Mouse (Mus musculus): ENCODE measurements around the gene Slc7a15.

The Slc7a15 gene

DNA sequence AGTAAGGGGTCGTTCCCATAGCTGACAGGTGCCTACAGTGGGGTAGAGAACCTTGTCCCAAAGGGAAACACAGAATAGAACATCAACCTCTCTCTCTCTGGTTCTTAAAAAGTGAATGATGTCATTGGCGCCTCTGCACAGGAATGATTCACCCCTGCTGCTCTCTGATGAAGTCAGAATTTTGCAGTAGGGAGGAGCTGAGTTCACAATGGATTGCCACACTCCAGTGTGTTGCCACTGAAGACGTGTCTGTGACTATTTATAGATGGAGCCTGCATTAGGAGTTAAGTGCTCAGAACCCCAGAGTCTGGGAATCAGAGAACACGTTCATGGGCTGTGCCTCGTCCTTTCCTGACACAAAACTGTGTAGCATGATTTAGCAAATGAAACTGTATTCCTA is 89.2 kb downstream of the Slc7a15 start:
- in situ Hi-C loops (cut with MboI, MseI): no loop called here

DNA sequence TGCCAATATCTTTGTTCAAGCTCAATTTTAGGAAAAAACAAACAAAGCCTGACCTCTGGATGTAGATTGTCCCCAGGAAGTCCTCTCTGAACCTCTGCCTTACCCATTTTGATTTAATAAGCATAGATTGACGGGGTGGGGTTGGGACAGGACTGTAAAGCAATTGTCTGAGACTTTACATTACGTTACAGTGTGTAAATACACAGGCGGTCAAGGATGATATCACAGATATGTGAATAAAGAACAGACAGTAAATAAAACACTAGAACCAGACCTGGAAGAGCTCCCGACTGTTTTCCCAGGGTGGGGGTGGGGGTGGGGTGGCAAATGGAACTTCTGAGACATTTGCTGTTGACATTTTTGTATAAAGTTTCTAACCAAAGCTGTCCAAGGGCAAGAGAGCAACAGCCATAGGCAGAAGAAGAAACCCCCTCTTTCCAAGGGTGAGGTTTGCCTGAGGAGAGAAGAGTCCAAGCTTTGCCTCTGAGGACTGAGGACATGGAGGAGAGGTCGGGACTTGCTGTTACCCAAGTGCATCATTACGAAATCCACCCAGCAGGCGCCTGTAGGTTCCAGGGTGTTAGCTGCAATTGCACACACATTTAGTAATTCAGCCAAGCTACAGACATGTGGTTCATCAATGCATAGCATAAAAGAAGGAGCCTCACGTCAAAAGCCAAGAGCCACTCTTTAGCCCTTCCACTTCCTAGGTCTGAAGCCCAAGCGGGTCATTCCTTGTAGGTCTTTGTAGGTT is 91.7 kb downstream of the Slc7a15 start:
- in situ Hi-C loops (cut with MboI, MseI): no loop called here

DNA sequence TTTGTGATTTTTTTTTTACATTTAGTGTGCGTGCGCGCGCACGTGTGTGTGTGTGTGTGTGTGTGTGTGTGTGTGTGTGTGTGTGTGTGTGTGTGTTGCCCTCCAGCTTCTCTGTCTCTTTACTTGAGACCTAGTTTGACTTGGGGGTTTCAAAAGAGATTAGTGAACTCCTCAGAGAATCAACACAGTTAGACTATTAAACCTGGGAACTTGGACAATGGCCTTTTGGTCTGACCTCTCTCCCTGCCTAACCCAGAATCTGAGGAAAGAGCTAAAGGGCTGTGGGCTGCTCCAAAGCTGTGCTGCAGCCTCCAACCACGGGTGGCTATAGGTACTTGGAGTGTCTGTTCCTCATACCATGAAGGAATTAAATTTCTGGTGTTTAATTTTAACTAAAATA is 94.7 kb downstream of the Slc7a15 start:
- in situ Hi-C loops (cut with MboI, MseI): loop anchor here (5.0 kb wide), 1 partner anchor 182 kb away; no protein-coding TSS in a partner anchor

DNA sequence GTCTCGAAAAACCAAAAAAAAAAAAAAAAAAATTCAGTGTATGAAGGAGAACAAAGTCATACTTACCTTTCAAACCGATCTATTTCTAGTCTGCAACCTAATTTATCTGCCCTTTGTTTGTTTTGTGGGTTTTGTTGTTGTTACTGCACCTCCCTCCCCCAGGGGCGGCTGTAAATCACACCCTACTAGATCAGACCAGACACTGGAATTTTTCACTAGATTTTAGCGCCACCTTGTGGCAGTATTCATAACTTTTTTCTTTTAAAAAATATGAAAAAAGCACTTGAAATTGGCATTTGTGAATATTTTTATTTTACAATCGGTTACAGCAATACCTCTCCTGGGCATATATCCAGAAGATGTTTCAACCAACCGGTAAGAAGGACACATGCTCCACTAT is 96.3 kb downstream of the Slc7a15 start:
- in situ Hi-C loops (cut with MboI, MseI): loop anchor here (5.0 kb wide), 1 partner anchor 180 kb away; no protein-coding TSS in a partner anchor

DNA sequence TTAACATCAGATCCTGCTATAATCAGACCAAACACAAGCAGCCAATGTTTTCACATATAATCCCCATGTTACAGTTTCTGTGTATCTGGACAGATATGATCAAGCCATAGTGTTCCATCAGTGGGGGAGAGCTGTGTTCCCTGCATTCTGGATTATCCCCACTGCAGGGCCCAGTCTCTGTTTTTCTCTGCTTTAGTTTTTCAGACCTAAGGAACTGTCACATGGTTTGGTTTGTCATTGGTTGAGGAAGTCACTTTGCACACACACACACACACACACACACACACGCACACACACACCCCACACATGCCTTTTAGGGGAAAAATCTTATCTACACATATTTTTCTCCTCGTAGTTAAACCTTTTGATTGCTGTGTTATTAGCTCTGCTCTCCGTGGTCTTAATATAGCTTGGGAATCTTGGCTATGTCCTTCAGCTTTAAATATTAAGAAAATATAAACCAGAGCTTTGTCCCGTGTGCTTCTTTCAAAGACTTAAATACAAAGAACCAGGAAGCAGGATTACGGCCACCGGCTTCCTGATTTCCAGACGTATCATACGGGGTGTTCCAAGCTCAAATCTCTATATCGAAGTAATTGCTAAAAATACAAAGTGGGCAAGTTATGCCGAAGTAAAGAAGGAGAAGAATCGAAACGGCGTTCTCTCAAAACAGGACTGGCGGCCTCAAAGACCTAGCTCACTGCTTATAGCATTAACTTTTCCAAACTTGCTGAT is 97.1 kb downstream of the Slc7a15 start:
- in situ Hi-C loops (cut with MboI, MseI): loop anchor here (5.0 kb wide), 1 partner anchor 179 kb away; no protein-coding TSS in a partner anchor

DNA sequence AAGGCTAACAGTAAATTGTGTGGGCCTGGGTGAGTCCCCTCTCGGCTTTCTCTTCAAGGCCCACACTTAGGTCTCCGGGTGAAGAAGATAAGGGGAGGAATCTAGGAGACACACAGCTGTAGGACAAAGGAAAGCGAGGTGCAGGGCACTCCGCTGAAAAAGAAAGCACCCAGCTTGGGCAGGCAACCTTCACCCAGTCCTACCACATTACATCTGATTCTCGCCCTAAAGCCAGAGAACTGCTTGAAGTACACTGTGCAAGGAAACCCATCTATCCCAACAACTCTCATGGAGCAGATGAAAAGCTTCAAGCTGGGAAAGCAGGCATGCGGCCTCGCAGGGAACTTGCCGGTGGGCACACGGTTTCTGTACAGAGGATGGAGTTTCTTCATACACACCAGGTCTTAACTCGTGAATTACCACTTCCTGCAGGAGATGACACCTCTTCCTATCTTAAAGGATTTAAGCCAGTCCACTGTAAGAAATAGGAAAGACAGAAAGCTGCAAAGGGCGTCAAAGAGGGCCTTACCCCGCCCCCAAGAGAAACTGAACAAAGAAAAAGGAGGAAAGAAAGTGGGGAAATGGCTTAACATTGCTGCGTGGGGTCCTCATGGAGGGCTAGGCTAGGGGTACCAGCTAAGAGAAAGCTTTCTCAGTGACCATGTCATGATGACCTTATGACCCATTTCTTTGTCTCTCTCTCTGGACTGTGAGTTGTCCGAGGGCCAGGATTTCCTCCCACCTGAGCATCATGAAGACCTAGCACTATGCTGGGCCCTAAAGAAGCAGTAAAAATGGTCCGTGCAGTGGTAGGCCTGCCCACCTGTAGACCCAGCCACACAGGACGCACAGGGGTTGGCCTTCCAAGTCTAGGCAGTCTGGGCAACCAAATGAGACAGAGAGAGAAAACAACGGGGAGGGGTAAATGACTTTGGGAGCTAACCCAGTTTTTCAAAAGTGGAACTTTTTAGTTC is 98.0 kb downstream of the Slc7a15 start:
- in situ Hi-C loops (cut with MboI, MseI): loop anchor here (5.0 kb wide), 1 partner anchor 179 kb away; no protein-coding TSS in a partner anchor

DNA sequence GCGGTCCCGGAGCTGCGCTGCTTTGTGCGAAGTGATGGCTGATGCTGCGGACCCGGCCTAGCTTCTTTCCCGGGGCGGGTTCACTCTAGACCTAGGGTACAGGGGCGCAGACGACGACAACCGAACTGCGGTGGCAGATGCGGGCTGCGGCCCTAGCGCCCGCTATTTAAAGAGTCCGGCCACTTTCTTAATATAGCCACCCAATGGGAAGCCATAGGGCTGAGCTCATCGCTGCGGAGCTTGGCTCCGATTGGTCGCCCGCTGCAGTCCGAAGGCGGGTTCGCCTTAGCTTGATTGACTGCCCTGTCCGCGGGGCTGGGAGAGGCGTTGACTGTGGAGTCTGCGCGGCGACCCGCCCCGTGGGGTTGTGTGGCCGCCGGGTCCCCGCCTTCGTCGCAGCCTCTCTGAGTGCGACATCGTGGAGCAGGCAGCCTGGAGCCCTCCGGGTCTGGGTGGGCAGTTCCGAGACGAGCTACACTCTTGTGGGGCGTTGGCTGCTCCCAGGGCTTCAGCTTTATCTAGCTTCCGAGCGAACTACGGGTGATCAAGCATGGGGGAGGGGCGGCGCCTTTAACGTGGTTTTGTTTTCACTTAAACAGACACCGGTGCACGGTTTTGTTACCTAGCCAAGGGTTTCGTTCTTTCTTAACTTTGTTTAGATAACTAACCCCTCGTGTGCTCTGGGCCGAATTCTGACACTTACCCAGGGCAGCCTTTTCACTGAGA is 98.8 kb downstream of the Slc7a15 start, which contains the start of gene Rhob:
TSS of gene Rhob (minus strand) at position 139 of the 726 bp plus-strand sequence.
- in situ Hi-C loops (cut with MboI, MseI): loop anchor here (5.0 kb wide), 1 partner anchor 178 kb away; no protein-coding TSS in a partner anchor

DNA sequence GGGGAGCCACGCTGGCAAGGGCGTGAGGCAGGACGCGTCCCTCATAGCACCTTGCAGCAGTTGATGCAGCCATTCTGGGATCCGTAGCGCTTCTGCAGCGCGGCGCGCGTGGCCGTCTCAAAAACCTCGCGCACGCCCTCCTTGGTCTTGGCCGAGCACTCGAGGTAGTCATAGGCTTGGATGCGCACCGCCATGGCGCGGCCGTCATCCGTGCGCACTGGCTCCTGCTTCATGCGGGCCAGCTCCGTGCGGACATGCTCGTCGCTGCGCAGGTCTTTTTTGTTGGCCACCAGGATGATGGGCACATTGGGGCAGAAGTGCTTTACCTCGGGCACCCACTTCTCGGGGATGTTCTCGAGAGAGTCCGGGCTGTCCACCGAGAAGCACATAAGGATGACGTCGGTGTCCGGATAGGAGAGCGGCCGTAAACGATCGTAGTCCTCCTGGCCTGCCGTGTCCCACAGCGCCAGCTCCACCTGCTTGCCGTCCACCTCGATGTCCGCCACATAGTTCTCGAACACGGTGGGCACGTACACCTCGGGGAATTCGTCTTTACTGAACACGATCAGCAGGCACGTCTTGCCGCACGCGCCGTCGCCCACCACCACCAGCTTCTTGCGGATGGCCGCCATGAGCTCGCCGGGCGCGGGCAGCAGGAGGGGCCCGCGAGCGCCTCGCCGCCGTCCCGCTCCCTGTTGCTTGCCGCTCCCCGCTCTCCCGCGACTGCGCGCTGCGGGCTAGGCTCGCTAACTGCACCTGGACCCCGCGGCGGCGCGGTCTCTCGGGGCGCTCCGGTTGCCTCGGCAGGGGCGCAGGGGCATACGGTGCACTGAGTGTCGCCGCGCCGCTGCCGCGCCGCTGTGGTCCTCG is 99.6 kb downstream of the Slc7a15 start:
- in situ Hi-C loops (cut with MboI, MseI): no loop called here

DNA sequence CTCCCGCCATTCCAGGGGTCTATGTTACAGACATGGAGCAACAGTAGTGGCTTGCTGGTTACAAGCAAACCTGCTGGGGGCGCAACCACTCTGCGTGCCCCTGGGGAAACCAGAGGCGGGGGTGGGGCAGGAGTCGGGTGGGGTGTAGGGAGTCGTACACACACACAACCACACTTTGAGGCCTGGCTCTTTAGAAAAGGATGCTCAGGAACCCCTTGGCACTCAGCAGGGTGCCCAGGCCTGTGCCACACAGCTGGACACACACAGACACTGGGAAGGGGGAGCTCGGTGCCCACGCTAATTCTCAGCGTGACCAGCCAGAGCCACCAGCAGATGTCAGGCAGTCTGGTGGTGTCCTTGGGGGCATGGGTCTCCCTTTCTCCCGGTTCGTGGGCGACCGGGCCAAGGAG is 100.3 kb downstream of the Slc7a15 start:
- in situ Hi-C loops (cut with MboI, MseI): no loop called here

DNA sequence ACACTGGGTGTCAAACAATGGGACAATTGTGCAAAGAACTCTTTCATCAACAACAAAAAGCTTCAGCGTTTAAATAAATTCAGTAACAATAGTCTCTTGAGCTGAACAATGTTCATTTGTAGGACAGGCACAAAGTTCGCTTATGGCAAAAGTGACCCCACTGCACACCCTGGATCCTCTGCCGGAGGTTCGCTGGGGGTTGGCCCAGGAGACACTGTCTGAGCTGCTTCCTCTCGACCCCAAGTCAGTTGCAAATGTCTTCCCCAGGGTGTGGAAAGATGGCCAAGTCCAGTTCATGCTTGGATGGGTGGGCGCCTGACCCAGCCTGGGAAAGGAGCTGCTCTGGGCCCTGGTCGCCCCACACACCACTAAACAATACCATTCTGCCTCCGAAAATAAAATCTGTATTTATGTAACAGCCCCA is 100.7 kb downstream of the Slc7a15 start:
- in situ Hi-C loops (cut with MboI, MseI): no loop called here

DNA sequence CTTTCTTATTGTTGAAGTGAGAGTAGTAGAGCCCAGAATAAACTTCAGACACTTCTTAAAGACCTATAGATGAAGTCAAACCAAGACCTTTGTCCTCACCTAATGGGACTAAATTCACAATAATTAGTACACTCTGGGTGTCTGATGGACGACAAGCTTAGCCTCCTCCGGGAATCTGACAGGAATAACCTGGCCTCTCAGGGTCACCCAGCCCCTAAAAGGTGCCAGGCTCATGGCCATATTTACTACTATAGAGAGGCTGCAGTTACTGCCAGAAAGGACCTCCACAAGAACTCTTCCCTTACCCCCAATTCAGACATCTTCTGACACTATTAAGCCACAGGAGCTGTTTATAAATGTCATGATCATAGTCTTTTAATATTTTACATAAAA is 101.6 kb downstream of the Slc7a15 start:
- in situ Hi-C loops (cut with MboI, MseI): no loop called here

DNA sequence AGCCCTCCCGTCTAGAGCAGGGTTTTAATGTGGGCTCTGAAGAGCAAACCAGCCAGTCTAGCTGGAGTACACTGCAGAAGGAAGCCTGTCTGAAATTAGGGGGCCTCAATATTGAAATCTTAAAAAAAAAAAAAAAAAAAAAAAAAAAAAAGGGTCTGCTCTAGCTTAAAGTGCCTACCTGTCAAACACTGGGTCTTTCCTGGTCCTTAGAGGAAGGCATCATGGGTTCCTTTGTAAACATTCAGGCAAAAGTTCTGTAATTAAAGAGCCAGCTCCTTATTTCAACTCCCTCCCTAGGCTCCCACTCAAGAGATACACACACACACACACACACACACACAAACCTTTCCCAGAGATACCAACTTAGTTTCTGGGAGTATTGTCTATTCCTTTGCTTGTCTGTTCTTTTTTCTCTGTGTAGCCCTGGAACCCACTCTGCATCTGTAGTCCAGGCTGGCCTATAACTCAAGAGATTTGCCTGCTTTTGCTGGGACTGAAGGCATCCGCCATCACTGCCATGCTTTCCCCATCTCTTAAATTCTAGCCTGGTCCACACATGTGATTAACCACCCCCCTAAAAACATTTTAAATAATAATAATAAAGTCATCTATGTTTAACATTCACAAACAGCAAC is 102.1 kb downstream of the Slc7a15 start:
- in situ Hi-C loops (cut with MboI, MseI): no loop called here

DNA sequence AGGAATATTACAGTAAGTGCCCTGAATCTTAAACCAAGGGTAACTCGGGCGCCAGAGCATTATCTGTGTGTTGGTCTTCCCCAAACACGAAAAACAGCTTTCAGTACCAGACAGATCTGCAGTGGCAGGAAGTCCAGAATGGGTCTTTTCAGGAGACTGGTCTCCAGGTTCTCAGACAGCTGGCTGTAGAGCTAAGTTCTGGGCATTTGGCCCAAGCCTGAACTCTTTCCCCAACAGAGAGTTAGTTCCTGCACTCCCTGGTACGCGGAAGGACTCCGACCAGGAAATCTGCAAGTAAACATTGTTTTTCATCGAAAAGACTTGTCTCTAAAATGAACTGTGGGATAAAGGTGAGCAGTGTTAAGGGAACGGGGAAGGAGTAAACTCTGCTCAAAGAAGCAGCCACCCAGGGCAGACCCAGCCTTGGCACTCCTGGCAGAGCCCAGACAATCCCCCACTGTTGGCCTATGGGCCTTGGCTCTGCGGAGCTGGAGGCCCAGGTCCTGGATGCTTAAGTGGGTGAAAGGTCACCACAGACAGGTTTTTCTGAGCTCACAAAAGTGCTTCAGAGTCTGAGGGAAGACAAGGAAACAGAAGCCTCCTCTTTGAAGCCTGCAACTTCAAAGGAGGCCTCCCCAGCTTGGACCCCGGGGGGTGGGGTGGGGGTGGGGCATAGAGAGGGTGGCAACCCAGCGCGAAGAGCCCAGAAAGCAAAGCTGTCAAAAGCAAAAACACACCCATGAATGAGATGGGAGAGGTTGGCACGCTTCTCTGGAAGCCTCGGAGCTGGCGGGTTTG is 102.8 kb downstream of the Slc7a15 start:
- in situ Hi-C loops (cut with MboI, MseI): no loop called here

DNA sequence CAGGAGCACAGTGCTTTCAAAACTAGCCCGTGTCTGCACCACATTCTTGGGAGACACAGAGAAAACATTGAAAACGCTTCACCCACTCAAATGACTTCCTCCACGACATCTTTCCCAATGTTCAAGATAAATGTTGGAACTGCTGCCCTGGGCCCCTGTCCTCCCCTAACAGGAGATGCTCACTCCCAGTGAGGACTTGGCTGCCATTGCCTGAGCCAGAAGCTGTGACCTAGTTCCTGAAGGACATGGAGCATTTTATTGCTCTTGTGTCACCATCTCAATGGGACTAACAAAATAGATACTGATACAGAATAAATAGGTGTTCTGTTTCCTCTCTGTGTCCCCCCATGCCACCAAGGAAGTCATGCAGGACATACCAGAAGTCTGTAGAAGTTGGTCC is 104.2 kb downstream of the Slc7a15 start:
- in situ Hi-C loops (cut with MboI, MseI): no loop called here

DNA sequence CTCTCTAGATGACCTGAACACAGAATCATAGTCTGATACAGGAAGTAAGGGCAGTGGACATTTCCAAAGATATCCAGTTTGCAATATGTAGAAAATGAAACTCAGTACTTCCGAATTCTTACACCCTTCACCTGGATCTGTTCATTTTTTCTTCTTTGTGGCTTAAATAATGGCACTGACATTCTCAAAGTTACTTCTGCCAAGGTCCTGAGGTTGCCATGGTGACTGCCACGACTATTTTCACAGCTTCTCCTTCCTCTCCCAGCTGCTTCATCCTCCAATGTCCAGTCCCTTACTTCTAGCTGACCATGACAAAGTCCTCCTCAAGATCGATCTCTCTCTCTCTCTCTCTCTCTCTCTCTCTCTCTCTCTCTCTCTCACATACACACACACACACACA is 105.5 kb downstream of the Slc7a15 start:
- in situ Hi-C loops (cut with MboI, MseI): no loop called here

DNA sequence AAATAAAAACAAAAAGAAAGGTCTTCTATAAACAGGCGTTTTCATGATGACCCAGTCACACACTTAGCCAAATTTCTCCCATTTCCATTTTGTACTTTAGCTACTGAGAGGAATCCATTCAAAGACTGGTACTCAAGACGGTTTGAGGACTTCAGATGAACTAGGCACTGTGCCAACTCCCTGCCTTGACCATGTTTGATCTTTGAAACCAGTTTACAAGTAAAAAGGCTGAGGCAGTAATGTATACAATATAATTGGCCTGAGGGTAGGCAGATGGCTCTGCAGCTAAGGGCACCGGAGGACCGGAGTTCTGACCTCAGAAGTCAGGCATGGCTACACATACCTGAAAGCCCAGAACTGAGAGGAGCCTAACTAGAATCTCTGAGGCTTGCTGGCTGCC is 109.8 kb downstream of the Slc7a15 start:
- in situ Hi-C loops (cut with MboI, MseI): no loop called here

DNA sequence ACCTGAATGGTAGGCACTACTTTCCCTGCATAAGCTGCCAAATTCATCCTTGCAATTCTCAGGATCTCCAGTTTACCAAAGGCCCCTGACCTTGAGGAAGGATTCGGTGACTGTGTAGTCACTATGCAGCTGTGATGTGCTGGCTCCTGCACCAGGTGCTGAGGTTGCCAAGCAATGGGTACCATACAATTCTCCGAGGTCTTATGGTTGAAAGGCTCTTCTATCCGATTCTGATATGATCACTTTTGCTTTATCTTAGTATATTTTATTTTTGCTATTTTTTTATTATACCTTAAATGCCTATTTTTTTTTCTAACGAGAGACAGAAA is 110.2 kb downstream of the Slc7a15 start:
- in situ Hi-C loops (cut with MboI, MseI): no loop called here

DNA sequence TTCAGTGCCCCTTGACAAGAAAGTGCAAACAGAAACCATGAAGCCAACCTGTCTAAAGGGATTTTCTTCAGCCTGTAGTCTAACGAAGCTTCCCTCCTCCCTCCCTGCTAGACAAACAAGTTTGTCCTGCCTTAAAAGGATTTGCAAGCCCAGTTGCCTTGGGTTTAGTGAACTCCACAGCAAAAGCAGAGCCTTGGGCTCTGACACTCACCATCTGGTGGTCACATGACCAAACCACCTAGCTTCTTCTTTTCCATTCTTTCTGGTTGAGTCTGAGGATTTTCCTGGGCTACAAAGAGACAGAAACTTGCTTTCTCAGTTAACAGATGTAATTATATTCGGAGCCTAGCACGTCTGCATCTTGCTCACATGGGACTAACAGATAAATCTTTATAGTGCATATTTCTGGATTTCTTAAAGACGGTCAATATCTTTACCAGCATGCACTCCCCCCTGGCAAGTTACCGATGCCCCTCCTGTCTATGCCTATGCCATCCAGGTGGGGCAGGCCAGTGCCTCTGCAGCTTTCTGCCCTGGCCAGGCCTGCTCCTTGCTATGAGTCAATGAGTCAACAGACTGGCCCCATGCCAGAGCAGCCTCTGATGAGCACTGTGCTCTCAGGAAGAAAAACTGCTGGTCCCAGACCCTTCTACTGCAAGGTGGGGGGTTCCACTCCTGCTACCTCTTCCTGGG is 110.8 kb downstream of the Slc7a15 start:
- in situ Hi-C loops (cut with MboI, MseI): no loop called here
